Mouse (Mus musculus): ENCODE results near the gene Dbf4. TPM values are rescaled to one million over a fixed set of nuclear protein-coding genes. Genes with fewer than 3 reads are reported as not detected.

Dbf4 gene
- 83.1 and 87.1 TPM in 2 replicates for polyA plus RNA-seq (2014; fragmentation: Nextera tagmentation; extraction: Ambion mirVana)

DNA sequence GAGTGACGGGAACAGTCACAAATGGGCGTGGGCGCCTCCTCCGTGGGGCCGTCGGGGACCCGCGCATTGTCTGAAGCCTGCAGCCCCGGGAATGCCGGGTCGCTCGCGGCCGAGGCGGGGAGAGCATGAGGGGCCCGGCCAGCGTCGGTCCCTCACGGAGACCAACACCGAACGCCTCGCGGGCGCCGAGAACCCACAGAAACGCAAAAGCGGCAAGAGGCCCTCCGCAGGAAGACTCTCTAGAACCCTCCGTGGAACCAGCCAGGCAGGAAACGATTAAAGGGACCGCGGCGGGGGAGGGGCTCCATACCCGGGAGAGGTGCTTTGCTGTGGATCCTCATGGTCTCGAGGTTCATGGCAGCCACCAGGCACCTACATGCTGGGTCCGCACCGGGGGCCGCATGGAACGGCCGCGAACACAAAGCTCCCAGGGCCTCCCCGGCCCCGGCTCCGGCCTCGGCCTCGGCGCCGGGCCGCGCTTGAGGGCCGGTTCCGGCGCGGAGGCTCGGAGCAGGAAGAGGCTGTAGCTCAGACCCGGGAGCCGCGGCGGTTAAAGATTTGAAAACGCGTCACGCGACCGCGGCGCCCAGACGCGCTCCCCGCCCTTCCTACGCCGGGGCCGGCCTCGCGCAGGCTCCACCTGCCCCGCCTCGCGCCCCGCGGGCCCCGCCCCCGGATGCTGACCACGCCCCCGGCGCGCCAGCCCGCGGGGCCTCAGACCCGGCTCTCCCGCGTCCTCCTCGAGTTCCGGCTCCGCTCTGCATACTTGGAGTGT is at the start of gene Dbf4, which contains the start of gene Slc25a40:
Dbf4 (minus strand) TSS at position 560 of the 775 bp plus-strand sequence.
Slc25a40 (plus strand) TSS at position 694 of the 775 bp plus-strand sequence.
- ATAC-seq (ENCODE audit: insufficient number of reproducible peaks, low FRiP score, low TSS enrichment, low read depth) (peak; percentile 99), DNase-seq (ENCODE audit: low spot score) (peak; percentile 89)
- peak within 1 kb of the TSS; percentile 81 for H3K27ac ChIP-seq (replicated peaks; ENCODE audit: low read depth, low read length)
- H3K9me3 ChIP-seq (ENCODE audit: control insufficient read depth, low read length): no peaks in the 10 kb centered on the region
- peak within 1 kb of the TSS; percentile 83 for H3K4me3 ChIP-seq (ENCODE audit: low read depth, low read length)
- H3K4me1 ChIP-seq (ENCODE audit: control insufficient read depth, insufficient read depth, low read length): 0 out of 2 replicates have a peak, but pooled peaks cover 4% of the 10 kb centered on the region
- WGBS: 0% methylated on average over 75 of the region's 93 CpGs
- peak within 1 kb of the TSS; percentile 68 for H3K4me2 ChIP-seq (ENCODE audit: low read depth, severe bottlenecking)
- no peaks in the 10 kb centered on the region for H3K27me3 ChIP-seq (ENCODE audit: control insufficient read depth, insufficient read depth, low read length)
- no peaks in the 10 kb centered on the region for H3K36me3 ChIP-seq (ENCODE audit: control insufficient read depth, insufficient read depth, low read length)
- peak within 1 kb of the TSS; percentile 90 for H3K9ac ChIP-seq (ENCODE audit: low read length)

DNA sequence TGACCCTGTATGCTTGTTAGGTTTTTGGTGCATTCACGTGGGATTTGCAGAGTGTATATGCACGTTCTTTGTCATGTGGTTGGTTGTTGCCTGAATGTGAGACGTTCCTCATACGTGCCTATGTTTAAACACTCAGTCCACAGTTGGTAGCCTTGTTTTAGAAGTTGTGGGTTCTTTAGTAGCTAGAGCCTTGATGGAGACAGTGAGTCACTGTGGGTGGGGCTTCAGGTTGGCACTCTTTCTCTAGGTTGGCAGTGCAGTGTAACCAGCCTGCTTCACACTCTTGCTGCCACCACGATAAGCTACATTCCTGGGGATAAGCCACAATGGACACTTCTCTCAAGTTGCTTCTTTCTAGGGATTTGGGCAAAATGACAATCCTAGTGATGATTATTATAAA is 34.0 kb upstream of the Dbf4 start:
- Histone ChIP-seq H3K9ac (ENCODE audit: low read length) (no peak overlapping the region), H3K36me3 (ENCODE audit: control insufficient read depth, insufficient read depth, low read length) (peaks cover 2% of the 10 kb centered on the region; the same call in 1 of the 2 replicates), H3K4me2 (ENCODE audit: low read depth, severe bottlenecking) (no peak overlapping the region), H3K4me3 (ENCODE audit: low read depth, low read length) (no peak overlapping the region), H3K27ac (replicated peaks; ENCODE audit: low read depth, low read length) (no peak overlapping the region), H3K4me1 (ENCODE audit: control insufficient read depth, insufficient read depth, low read length) (no peaks in the 10 kb centered on the region), H3K27me3 (ENCODE audit: control insufficient read depth, insufficient read depth, low read length) (no peaks in the 10 kb centered on the region), H3K9me3 (ENCODE audit: control insufficient read depth, low read length) (no peaks in the 10 kb centered on the region)
- DNase-seq (ENCODE audit: low spot score): no peak
- ATAC-seq (ENCODE audit: insufficient number of reproducible peaks, low FRiP score, low TSS enrichment, low read depth): no peak
- WGBS: 91% methylated on average over 5 of the region's 5 CpGs

GRCm38 (mm10) chr5:8455565-8455964 is 33.0 kb upstream of the Dbf4 start:
- DNase-seq (ENCODE audit: low spot score) (no peak), ATAC-seq (ENCODE audit: insufficient number of reproducible peaks, low FRiP score, low TSS enrichment, low read depth) (no peak)
- no peaks in the 10 kb centered on the region for H3K27me3 ChIP-seq (ENCODE audit: control insufficient read depth, insufficient read depth, low read length)
- no peak overlapping the region for H3K4me2 ChIP-seq (ENCODE audit: low read depth, severe bottlenecking)
- H3K4me3 ChIP-seq (ENCODE audit: low read depth, low read length): no peak overlapping the region
- no peak overlapping the region for H3K9ac ChIP-seq (ENCODE audit: low read length)
- H3K27ac ChIP-seq (replicated peaks; ENCODE audit: low read depth, low read length): no peak overlapping the region
- no peaks in the 10 kb centered on the region for H3K4me1 ChIP-seq (ENCODE audit: control insufficient read depth, insufficient read depth, low read length)
- no peaks in the 10 kb centered on the region for H3K9me3 ChIP-seq (ENCODE audit: control insufficient read depth, low read length)
- peaks cover 2% of the 10 kb centered on the region; the same call in 1 of the 2 replicates for H3K36me3 ChIP-seq (ENCODE audit: control insufficient read depth, insufficient read depth, low read length)

DNA sequence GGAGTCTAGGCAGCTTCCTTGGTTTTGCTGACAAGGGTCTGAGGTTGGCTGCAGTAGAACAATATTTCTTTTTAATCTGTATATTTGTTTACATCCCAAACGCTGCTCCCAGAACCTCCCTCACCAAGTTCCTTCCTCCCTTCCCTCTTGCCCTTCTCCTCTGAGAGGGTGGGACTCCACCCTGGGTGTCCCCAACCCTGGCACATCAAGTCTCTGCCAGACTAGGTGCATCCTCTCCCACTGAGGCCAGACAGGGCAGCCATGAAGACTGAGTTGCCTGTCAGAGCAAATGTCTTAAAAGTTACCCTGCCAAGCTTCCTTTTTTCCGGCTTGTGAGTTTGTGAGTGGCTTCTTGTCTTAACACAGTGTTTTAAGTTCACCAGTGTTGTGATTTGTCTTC is 16.6 kb upstream of the Dbf4 start:
- WGBS: 79% methylated on average over 2 of the region's 2 CpGs
- no peak for DNase-seq (ENCODE audit: low spot score)
- no peaks in the 10 kb centered on the region for H3K9me3 ChIP-seq (ENCODE audit: control insufficient read depth, low read length)

DNA sequence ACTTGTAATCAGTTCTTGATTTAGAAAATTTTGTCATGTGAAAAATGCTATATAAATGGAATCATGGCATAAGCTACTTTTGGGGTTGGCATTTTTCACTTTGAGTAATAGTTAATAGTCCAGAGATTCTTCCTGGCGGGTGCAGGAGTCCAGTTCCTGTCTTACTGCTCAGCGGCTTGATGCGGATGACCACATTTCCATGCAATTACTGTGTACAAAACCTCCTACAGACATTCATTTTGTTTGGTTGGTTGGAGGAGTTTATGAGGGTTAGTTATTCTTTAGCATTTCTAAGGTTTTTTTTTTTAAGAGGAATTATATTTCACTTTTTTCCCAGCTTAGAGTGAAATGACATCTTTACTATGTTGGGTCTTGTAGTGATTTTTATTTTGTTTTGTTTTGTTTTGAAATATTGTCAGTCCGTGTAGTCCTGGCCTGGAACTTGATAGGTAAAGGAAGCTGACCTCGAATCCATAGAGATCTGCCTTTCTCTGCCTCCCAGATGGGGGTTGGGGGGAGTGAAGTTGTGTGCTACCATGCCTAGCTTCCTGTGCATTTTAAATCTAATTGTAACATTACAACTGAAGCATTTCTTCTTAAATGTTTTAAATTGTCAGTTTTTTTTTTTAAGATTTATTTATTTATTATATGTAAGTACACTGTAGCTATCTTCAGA is 15.1 kb upstream of the Dbf4 start:
- Histone ChIP-seq H3K4me2 (ENCODE audit: low read depth, severe bottlenecking) (no peak overlapping the region), H3K4me3 (ENCODE audit: low read depth, low read length) (no peak overlapping the region), H3K4me1 (ENCODE audit: control insufficient read depth, insufficient read depth, low read length) (no peaks in the 10 kb centered on the region), H3K27me3 (ENCODE audit: control insufficient read depth, insufficient read depth, low read length) (no peaks in the 10 kb centered on the region), H3K36me3 (ENCODE audit: control insufficient read depth, insufficient read depth, low read length) (no peaks in the 10 kb centered on the region; the same call in 1 of the 2 replicates), H3K9ac (ENCODE audit: low read length) (no peak overlapping the region), H3K27ac (replicated peaks; ENCODE audit: low read depth, low read length) (no peak overlapping the region), H3K9me3 (ENCODE audit: control insufficient read depth, low read length) (no peaks in the 10 kb centered on the region)
- ATAC-seq (ENCODE audit: insufficient number of reproducible peaks, low FRiP score, low TSS enrichment, low read depth) (no peak), DNase-seq (ENCODE audit: low spot score) (no peak)
- WGBS: 93% methylated on average over 5 of the region's 5 CpGs

More for the DNA sequence above, 16.6 kb upstream of the Dbf4 start:
- ATAC-seq (ENCODE audit: insufficient number of reproducible peaks, low FRiP score, low TSS enrichment, low read depth): no peak
- H3K9ac ChIP-seq (ENCODE audit: low read length): no peak overlapping the region
- no peak overlapping the region for H3K27ac ChIP-seq (replicated peaks; ENCODE audit: low read depth, low read length)
- H3K4me2 ChIP-seq (ENCODE audit: low read depth, severe bottlenecking): no peak overlapping the region
- no peak overlapping the region for H3K4me3 ChIP-seq (ENCODE audit: low read depth, low read length)
- no peaks in the 10 kb centered on the region for H3K4me1 ChIP-seq (ENCODE audit: control insufficient read depth, insufficient read depth, low read length)
- H3K36me3 ChIP-seq (ENCODE audit: control insufficient read depth, insufficient read depth, low read length): no peaks in the 10 kb centered on the region; the same call in 1 of the 2 replicates
- H3K27me3 ChIP-seq (ENCODE audit: control insufficient read depth, insufficient read depth, low read length): no peaks in the 10 kb centered on the region

DNA sequence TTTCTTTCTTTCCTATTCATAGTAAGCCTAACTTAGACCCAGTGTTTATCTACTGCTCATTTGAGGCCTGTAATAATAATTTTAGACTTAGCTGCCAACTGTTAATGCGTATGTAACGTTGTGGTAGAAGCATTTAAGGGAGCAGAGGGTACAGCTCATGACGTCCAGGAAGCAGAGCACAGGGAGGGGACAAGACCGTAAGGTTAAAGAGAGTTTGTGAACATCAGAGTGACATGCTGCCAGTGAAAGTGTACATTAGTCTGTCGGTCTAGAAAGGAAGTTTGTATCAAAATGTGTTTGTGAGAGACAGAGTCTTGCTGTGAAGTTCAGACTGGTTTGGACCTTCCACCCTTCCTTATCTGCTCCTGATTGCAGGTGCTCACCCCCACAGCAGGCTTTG is 3.4 kb upstream of the Dbf4 start:
- WGBS: 89% methylated on average over 5 of the region's 5 CpGs
- DNase-seq (ENCODE audit: low spot score) (no peak), ATAC-seq (ENCODE audit: insufficient number of reproducible peaks, low FRiP score, low TSS enrichment, low read depth) (no peak)
- H3K36me3 ChIP-seq (ENCODE audit: control insufficient read depth, insufficient read depth, low read length): no peaks in the 10 kb centered on the region
- no peak overlapping the region for H3K4me2 ChIP-seq (ENCODE audit: low read depth, severe bottlenecking)
- H3K9ac ChIP-seq (ENCODE audit: low read length): no peak overlapping the region
- no peak overlapping the region for H3K27ac ChIP-seq (replicated peaks; ENCODE audit: low read depth, low read length)
- H3K4me3 ChIP-seq (ENCODE audit: low read depth, low read length): no peak overlapping the region
- H3K4me1 ChIP-seq (ENCODE audit: control insufficient read depth, insufficient read depth, low read length): 0 out of 2 replicates have a peak, but pooled peaks cover 4% of the 10 kb centered on the region
- no peaks in the 10 kb centered on the region for H3K27me3 ChIP-seq (ENCODE audit: control insufficient read depth, insufficient read depth, low read length)
- no peaks in the 10 kb centered on the region for H3K9me3 ChIP-seq (ENCODE audit: control insufficient read depth, low read length)

- ATAC-seq (ENCODE audit: insufficient number of reproducible peaks, low FRiP score, low TSS enrichment, low read depth) (no peak), DNase-seq (ENCODE audit: low spot score) (no peak)
- H3K4me3 ChIP-seq (ENCODE audit: low read depth, low read length): peak overlapping the region; percentile 83; the same call in 1 of the 2 replicates
- no peaks in the 10 kb centered on the region for H3K27me3 ChIP-seq (ENCODE audit: control insufficient read depth, insufficient read depth, low read length)
- 21% methylated on average over 7 of the region's 7 CpGs for WGBS
- peak overlapping the region; percentile 68 for H3K4me2 ChIP-seq (ENCODE audit: low read depth, severe bottlenecking)
- H3K36me3 ChIP-seq (ENCODE audit: control insufficient read depth, insufficient read depth, low read length): no peaks in the 10 kb centered on the region
- H3K27ac ChIP-seq (replicated peaks; ENCODE audit: low read depth, low read length): no peak overlapping the region
- 0 out of 2 replicates have a peak, but pooled peaks cover 4% of the 10 kb centered on the region for H3K4me1 ChIP-seq (ENCODE audit: control insufficient read depth, insufficient read depth, low read length)
- H3K9ac ChIP-seq (ENCODE audit: low read length): no peak overlapping the region; the same call in 1 of the 2 replicates
- H3K9me3 ChIP-seq (ENCODE audit: control insufficient read depth, low read length): no peaks in the 10 kb centered on the region
These were observed 1.6 kb upstream of the Dbf4 start for GRCm38 (mm10) chr5:8424116-8424515.
